Mouse (Mus musculus) urinary bladder, adult 2 months (tissue): ENCODE data around the gene Fam240a. TPM values are rescaled to one million over a fixed set of nuclear protein-coding genes. Genes with fewer than 3 reads are reported as not detected.
A peak's percentile ranks its signal among the peaks of the same experiment; 100 is the strongest.

Source experiments
- DNase-seq: peaks from one replicate; pipeline ENCODE4 v3.0.0; 2022; ENCODE audit warnings: low spot score
- polyA plus RNA-seq: library from polyadenylated mRNA; depleted of rRNA; stranded (reverse); fragments of >200 nt; gene quantifications from 2 replicates; pipeline ENCODE4 v1.2.3, GENCODE M21; 2012

The Fam240a gene
- polyA plus RNA-seq, 1 experiment, result not detected

GRCm38 (mm10) chr9:110893429-110893828 is 23.2 kb downstream of the Fam240a start:
- no peak for DNase-seq

- DNase-seq, result no peak
Observed at GRCm38 (mm10) chr9:110892552-110892951, 24.1 kb downstream of the Fam240a start.

- no peak for DNase-seq
Observed at GRCm38 (mm10) chr9:110891077-110891828, 25.4 kb downstream of the Fam240a start.

- no peak for DNase-seq
Observed at GRCm38 (mm10) chr9:110890026-110890783, 26.5 kb downstream of the Fam240a start.

DNA sequence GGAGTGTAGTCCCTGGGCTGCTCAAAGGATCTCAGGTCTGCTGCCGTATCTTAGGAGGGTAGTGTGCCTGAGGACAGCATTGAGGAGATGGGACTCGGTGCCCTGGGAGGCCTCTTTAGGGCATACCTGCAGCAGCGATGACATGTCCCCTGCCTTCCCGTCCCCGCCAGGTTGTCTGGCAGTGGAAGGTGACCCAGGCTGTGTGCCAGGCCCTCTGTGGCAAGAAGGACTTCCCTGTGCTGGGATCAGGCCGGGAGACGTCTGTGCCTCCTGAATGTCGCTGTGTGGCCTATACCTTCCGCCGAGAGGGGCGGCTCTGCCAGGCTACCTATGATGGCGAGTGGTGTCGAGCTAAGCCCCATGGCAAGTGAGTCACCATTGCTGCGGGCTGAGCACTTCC is 27.7 kb downstream of the Fam240a start:
- DNase-seq, result no peak

DNA sequence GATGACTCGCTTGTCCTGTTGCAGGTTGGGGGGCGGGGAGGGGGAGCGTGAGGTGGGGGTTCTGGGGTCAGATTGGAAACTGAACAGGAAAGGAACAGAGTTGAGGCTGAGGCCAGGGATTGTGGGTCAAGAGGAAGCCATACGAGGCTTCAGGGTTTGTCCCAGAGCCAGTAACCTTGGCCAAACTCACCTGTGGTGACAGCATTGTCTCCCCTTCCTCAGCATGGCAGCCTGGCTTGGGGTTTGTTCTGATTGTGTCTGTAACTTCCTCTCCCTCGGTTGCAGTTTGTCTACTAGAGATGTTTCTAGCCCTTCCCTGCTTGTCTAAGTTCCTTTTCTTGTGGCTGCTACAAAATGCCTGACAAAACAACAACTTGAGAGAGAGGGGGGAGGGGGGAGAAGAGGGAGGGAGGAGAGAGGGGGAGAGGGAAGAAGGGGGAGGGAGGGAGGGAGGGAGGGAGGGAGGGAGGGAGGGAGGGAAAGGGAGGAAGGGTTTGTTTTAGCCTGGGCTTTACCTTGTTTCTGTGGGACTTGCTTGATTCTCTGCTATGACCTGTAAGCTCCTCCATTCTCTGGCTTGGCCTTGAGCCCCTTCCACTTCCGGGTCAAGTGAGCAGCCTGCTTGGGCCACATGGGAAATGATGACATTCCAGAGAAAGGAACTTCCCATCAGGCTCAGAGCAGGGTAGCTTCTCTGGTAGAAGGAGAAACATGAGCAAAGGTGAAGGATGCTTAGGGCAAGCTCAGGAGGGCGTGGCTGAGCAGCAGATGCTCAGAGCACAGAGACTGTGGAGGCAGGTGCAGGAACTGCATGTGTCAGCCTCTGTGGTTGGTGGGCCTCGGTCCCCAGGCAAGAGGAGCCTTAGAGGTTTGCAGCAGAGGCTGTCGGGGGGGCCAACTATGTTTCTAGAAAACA is 29.0 kb downstream of the Fam240a start:
- no peak for DNase-seq

DNA sequence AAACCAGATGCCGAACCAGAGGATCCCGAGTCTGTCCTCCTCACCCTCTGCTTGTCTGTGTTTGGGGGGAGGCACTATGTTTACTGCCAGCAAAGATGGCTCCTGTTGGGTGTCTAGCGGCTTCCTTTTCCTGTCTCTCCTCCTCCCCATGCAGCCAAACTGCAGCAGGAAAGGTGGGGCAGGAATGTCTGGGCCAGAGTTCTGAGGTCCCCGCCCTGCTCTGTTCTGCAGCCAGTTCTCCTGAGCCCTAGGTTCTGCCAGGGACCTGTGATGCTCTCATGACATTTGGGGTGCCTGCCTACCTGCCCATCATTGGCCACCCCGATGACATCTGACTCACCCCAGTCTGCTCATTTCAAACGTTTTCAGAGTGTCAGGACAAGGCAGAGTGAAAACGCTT is 34.7 kb downstream of the Fam240a start:
- DNase-seq, result no peak

- peak; percentile 44 for DNase-seq
Observed at GRCm38 (mm10) chr9:110880772-110881171, 35.9 kb downstream of the Fam240a start.

- peak; percentile 74 for DNase-seq
Observed at GRCm38 (mm10) chr9:110879998-110880561, 36.6 kb downstream of the Fam240a start, which contains the start of gene Tmie. Gene Tmie, minus strand, starts transcription at chr9:110880113.

DNA sequence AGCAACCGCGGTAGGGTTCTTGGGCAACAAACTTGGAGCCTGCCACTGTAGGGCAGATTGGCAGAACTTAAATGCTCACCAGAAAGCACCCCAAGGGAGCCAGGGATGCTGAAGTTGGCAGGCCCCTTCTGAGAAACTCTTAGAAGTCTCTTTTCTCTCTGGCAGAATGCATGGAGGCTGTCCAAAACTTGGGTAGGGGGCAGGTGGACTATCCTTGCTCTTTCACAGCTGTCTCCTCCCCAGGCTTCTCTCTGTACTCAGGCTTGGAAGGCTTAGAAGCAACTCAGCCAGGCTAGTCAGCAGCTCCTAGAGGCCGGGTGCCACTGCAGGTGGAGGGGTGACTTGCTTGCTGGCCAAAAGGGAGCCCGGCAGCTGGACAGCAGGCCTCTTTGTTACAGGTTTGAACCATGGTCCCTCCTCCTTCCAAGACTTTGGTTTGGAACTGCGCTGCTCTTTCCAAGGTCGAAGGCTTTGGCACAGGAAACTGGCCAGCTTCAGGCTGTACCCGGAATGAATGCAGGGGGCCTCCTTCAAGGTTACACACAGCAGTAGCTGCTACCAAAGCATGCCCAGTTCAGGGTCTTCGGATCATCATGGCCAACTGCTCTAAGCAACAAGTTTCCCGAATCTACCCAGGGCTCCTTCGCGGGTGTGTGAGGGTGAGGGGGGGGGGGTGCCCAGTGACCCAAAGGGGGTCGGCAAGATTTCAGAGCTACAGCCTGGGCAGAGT is 37.3 kb downstream of the Fam240a start, which contains the start of gene Als2cl:
Gene Als2cl (plus strand): TSS at position 680 of the 730 bp plus-strand sequence.
- DNase-seq, result no peak

DNA sequence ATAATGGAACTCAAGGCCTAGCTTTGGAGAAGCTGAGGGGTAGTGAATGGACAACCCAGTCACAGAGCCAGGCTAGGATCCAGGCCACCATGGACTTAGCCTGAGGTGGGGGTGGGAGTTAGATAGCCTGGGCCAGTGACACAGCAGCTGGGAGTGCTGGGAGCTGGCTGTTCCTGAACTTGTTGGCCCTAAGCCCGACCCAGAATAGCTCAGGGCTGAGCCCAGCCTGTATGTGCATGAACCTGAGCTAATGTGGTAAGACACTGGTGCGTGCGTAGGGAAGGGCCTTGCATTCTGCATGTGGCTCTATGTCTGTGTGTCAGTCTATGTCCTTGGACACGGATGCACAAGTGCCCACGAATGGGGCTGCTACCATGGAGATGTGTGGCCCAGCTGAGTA is 38.8 kb downstream of the Fam240a start:
- no peak for DNase-seq

DNA sequence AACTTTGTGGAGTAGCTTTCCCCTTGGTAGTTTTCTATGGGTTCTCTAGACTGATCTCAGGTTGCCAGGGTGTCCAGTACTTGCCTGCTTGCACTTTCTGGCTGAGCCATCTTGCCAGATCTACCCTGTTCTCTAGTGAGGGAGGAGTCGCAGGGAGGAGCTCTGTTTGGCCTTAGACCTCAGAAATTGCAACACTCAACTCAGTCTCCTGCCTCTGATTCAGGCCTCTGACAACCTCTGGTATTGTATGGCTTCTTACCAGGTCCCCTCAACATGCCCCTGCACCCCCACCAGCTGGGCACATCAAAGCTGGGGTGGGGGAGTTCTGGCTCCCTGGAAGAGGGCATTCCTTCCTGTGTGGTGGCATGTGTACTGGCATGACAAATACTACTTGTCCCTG is 39.3 kb downstream of the Fam240a start:
- DNase-seq, result no peak

GRCm38 (mm10) chr9:110875288-110875695 is 41.4 kb downstream of the Fam240a start:
- DNase-seq, result no peak

GRCm38 (mm10) chr9:110874660-110875191 is 41.9 kb downstream of the Fam240a start:
- DNase-seq, result no peak

GRCm38 (mm10) chr9:110873681-110874659 is 42.7 kb downstream of the Fam240a start:
- DNase-seq, result no peak

- no peak for DNase-seq
Observed at GRCm38 (mm10) chr9:110871030-110871429, 45.6 kb downstream of the Fam240a start.
